Mouse (Mus musculus): Measurements from ENCODE around the gene Mthfd2l.

The Mthfd2l gene

GRCm38 (mm10) chr5:90930971-90931851 lies at the start of gene Mthfd2l:
Gene Mthfd2l (plus strand): TSS chr5:90931117.
- in situ Hi-C loops (cut with MseI, MboI), result no loop called here

DNA sequence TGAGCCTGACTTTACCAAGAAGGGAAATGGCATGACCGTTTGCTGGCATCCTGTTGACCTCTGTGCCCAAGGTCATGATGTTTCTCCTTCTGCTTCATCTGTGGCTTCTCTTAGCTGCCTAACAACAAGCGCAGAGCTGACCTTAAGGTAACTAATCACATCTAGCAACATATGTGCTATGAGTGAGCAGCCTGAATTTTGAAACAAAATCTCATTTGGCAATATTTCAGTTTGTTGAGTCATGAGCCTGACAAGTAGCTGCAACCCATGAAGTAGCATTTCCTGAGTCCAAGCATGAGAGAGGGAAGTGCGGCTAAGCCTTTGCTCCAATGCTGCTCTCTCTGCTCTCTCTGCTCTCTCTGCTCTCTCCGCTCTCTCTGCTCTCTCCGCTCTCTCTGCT lies 49.2 kb upstream of the Mthfd2l start:
- in situ Hi-C loops (cut with MseI, MboI), result no loop called here

DNA sequence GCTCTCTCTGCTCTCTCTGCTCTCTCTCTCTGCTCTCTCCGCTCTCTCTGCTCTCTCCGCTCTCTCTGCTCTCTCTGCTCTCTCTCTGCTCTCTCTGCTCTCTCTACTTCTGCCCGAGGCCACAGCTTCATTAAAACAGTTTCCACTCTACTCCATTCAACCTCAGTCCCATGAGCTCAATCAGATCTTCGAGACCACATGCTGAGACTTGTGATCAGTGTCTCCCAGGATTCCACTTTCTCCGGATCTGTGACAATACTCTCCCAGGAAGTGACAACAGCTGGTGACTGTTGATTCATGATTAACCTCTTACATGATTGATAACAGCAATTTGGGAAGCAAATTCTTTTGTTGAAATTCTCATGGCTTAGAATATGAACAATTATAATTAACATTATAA lies 48.8 kb upstream of the Mthfd2l start:
- in situ Hi-C loops (cut with MseI, MboI), result no loop called here

DNA sequence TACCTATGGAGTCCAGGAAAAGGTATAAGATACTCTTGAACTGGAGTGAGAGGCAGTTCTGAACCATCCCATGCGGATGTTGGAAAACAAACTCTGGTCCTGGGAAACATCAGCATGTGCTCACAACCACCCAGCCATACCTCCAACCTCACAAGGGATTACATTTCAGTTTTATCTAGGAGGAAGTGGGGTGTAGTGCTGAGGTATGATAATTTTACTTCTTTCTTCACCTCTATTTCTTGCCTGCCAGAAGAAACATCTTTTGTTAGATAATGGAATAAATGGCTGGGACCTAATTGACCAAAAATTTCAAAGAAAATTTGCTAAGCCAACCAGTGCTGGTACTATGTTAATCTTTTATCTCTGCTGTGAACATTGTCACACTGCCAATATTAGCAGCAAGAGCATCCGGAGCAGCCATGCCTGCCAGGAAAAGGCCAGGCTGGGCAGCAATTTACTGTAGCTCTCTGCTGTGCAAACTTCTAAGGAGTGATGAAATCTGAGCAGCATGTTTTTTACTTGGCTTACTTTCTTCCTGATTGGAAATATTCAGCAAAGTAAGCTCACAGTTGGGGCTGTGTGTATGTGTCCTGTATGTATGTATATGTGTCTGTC lies 46.2 kb upstream of the Mthfd2l start:
- in situ Hi-C loops (cut with MseI, MboI), result no loop called here

DNA sequence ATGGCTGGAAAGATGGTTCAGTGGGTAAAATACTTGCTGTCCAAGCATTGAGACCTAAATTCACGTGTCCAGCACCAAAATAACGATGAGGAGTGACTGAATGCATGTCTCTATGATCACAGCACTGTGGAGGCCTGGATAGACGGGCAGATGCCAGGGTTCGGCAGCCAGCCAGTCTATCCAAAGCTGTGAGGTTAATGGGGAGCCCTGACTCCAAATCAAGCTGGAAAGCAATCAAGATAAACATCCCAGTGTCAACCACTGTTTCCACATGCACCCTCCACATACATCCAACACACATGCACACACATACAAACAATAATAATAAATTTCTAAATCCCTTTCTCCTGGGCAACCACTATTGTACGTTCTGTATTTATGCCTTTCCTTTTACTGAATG lies 42.3 kb upstream of the Mthfd2l start:
- in situ Hi-C loops (cut with MseI, MboI), result no loop called here

- in situ Hi-C loops (cut with MseI, MboI), result no loop called here
Measured at GRCm38 (mm10) chr5:90890519-90891463, 40.1 kb upstream of the Mthfd2l start, which contains the start of gene Cxcl1. Gene Cxcl1 (plus strand): TSS chr5:90891241.

GRCm38 (mm10) chr5:90891464-90891813 lies 39.5 kb upstream of the Mthfd2l start:
- in situ Hi-C loops (cut with MseI, MboI), result no loop called here

GRCm38 (mm10) chr5:90894231-90894630 lies 36.7 kb upstream of the Mthfd2l start:
- in situ Hi-C loops (cut with MseI, MboI), result no loop called here

DNA sequence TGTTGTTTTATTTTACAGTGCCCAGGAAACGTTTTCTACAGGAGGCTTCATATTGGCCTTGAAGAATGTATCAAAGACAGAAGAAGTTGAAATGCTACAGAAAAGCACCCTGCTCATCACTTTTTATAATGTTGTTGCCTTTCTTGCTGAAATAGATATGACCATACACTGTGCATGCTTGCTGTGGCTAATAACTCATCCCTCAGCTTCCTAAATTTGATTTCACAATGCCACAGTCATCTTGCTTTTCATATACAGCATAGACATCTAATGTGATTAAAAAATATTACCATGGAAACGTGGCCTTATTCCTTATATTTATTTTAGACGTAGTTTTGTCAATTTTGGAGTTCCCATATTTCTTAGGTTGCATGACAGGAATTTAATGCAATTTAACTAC lies 33.5 kb upstream of the Mthfd2l start:
- in situ Hi-C loops (cut with MseI, MboI), result no loop called here

- in situ Hi-C loops (cut with MseI, MboI), result no loop called here
Measured at GRCm38 (mm10) chr5:90899308-90899707, 31.6 kb upstream of the Mthfd2l start.

DNA sequence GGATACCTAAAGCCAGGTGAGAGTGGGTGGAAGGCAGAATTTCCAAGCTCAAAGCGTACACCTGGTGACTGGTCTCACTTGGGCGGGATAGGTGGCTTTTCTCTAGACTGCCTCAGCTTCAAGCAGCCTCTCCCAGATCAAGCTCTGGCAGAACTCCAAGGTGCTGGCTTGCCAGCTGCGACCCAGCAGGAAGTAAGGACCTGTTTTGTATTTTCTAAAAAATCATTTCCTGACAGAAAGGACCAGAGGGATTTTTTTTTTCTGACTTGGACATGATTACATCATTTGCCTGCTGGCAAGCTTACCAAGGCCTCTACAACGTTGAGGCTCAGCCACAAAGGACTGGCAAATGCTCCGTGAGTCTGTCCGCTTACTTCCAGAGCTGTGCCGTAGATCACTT lies 30.8 kb upstream of the Mthfd2l start:
- in situ Hi-C loops (cut with MseI, MboI), result loop anchor here (10.0 kb wide), 1 partner anchor 235 kb away; no protein-coding TSS in a partner anchor

GRCm38 (mm10) chr5:90900688-90901087 lies 30.2 kb upstream of the Mthfd2l start:
- in situ Hi-C loops (cut with MseI, MboI), result loop anchor here (10.0 kb wide), 1 partner anchor 236 kb away; no protein-coding TSS in a partner anchor

DNA sequence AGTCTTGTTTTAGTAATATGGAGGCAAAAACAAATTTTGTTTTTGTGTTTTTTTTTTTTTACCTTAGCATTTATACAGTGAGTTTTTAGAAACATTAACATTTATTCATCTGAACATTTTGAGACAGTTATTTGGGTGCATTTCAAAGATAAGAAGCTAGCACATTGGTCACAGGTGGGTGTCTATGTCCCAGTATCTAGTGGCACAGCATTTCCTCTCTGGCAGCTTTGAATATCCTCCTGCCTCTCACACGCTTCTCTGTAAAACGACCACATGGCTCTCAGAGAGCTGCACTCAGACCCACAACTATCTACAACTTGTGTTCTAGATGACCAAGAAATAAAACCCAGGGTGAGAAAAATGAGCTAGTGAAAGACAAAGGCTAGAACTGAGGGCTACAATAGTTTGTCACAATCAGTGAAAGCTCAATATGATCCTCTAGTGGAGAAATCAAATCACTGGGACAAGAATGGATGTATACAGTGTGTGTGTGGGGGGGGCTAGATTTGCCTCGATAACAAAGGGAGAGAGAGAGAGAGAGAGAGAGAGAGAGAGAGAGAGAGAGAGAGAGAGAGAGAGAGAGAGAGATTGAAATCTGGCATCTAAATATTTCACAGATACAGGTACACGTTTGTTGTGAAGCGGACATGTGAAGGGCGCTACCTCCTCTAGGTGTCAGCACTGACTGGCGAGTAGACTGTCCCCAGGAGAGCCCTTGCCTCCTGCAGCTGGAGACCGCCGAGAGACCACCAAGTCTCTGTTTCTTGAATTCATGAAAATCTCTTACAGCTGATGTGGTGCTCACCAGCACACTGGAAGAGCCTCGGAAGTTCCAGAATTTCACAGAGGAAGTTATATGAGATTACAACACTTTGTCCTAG lies 28.3 kb upstream of the Mthfd2l start:
- in situ Hi-C loops (cut with MseI, MboI), result loop anchor here (10.0 kb wide), 1 partner anchor 238 kb away; no protein-coding TSS in a partner anchor

- in situ Hi-C loops (cut with MseI, MboI), result loop anchor here (10.0 kb wide), 1 partner anchor 239 kb away; no protein-coding TSS in a partner anchor
Measured at GRCm38 (mm10) chr5:90903339-90904020, 27.4 kb upstream of the Mthfd2l start, which contains the start of gene Cxcl2. Gene Cxcl2 (plus strand): TSS chr5:90903871.

GRCm38 (mm10) chr5:90908983-90909382 lies 21.9 kb upstream of the Mthfd2l start:
- in situ Hi-C loops (cut with MseI, MboI), result loop anchor here (10.0 kb wide), 1 partner anchor 244 kb away; no protein-coding TSS in a partner anchor

DNA sequence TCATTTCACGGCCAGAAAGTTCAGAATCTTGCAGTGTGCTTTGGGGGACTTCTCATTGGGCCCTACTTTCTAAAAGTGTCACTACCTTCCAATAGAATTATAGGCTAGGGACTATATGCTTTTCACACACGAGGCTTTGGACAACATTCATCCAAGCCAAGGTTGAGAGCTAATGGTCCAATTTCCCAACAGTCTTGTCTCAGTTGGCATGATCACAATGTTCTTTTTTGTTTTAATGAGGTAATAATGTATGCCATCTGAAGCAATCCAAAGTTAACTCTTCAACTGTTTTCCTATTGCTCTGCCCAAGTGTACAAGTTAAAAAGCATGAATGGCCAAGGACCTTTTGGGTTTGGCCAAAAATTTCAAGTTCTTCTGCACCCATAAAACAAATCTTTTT lies 11.4 kb upstream of the Mthfd2l start:
- in situ Hi-C loops (cut with MseI, MboI), result no loop called here

DNA sequence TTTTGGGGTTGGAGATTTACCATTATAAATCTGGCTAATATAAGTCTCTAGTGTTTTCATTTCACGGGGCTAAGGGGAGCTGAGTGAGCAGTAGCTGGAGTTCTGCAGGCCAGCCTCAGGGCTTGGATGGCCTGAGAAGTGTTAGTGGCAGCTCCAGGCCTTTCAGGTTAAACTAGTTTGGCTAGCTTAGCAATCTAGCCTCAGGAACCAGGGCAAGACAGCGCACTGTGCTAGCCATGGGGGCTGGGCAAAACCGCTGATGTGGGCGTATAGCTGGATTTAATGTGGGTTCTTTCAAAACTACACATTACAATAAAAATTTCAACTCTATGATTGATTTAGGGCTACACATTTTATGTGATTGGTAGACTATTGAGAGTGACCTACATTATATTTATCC lies 8.0 kb upstream of the Mthfd2l start:
- in situ Hi-C loops (cut with MseI, MboI), result no loop called here

DNA sequence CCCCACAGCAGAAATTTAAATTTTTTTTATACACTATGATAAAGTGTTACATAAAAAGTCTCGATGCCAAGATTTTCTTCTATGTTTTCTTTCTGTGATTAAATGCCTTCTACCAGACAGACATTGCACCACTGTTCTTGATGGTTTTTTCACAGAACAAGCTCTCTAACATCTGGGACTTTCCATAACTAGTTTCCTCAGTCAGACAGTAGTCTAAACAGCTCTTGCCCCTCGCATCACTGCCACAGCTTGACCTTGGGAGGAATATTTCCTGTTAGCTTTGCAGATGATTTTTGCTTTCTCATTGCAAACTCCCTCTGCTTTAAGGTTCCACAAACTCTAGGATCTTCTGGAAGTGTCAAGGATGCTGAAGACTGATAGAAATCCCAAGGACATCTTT lies 371 bp upstream of the Mthfd2l start:
- in situ Hi-C loops (cut with MseI, MboI), result no loop called here

DNA sequence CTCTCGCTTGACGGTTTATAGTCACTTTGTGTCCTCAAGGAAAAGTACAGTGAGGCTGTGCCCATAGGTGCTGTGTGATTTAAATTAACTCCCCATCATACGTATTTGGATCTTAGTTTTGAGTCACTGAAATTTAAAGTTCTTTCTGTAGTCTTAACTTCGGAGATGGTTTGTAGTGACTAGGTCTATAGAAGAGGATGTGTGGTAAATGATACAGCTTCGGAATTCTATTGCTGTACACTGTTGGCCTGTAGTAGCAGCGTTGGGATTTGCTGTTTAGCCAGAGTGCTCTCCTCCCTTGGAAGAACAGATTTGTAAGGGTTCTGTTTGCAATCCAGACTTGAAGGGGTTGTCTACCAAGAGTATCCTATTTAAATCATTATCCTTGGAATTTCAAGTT lies 994 bp downstream of the Mthfd2l start:
- in situ Hi-C loops (cut with MseI, MboI), result no loop called here

- in situ Hi-C loops (cut with MseI, MboI), result no loop called here
Measured at GRCm38 (mm10) chr5:90936706-90937105, 5.8 kb downstream of the Mthfd2l start.

Data from mouse trophoblast stem cell (cell line).